Mouse (Mus musculus): Measurements from ENCODE around the gene Trim41.

Gene Trim41

DNA sequence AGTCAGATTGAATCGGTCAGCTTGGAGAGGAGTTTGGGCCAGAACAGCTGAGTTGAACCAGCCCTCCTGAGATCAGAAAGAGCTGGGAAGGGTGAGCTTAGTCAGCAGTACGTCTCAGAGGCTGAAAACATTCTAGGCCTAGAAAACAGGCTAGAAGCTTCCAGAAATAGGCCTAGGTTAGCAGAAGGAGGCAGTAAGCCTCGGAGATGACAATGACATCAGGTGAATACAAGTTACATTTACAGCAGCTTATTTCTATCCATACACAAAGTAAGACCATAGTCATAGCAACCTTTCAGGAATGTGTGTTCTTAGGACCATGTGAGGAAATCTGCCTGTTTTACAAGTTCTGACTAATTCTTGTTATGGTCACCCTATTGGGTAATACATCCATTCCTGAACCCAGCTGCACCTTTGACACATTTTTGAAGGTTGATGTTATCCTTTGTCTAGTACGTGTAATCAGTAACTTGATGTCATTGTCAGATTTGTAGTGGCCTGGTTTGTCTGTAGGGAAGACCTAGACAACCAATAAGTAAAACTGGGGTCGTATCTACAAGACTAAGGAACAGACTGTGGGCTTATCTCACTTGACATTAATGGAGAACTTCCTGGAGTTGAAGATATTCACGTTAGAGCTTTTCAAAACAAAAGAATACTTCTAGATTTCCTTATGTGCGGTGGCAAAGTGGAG, 2.6 kb upstream of the Trim41 start:
- in situ Hi-C loops (cut with MboI, MseI), result loop anchor here (5.0 kb wide), 1 partner anchor 33 kb away; no protein-coding TSS in a partner anchor

DNA sequence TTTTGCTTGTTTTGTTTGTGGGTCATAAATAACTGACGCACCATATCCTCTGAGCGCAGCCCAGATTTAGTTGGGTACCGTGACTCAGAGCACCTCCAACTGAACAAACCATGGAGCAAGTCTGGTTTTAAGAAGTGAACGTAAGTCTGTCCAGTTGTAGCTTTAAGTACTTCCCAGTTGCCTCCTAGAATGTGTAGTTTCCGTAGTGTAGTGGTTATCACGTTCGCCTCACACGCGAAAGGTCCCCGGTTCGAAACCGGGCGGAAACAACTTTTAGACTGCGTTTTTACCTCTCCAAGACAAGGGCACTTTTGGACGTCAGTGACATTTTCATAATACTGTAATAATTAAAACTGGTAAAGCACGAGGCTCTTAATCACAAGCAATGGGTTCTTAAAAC, 1.2 kb upstream of the Trim41 start:
- in situ Hi-C loops (cut with MboI, MseI), result loop anchor here (5.0 kb wide), 1 partner anchor 34 kb away; no protein-coding TSS in a partner anchor

DNA sequence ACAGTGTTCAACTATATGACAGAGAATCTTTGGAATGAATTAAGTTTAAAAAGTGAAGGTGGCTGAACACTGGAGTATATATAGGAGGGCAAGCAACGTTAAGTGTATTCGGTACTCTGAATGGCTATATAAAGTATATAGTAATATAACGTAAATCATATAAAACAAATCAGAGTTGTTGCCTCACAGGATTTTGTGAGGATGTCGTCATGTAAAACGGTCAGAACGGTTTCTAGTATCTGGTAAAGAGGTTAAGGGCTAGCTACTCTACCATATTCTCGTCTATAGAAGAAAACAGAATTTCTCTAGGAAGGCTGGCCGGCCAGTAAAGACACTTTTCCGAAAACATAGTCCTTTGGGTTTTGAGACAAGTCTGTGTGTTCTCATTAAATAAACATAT, 641 bp upstream of the Trim41 start:
- in situ Hi-C loops (cut with MboI, MseI), result loop anchor here (5.0 kb wide), 1 partner anchor 35 kb away; no protein-coding TSS in a partner anchor

DNA sequence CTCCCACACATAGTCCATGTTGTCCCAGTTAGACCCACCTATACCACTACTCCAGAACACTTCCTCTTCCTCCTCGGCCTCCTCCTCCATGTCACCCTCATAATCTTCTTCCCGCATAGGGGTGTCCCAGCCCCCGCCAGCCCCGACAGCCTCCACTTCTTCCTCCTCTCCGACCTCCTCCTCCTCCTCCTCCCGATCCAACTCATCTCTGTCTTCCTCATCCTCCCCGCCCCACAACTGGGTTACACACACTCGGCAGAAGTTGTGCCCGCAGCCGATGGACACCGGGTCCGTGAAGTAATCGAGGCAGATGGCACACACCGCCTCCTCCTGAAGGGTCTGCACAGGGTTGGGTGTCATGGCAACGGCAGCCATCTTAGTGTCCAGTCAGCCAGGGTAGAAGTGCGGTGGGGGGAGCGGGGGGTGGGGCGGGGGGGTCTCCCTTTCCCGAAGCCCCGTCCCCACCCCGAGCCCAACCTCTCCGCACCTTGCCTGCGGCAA, 822 bp downstream of the Trim41 start:
- in situ Hi-C loops (cut with MboI, MseI), result loop anchor here (5.0 kb wide), 1 partner anchor 36 kb away; no protein-coding TSS in a partner anchor

DNA sequence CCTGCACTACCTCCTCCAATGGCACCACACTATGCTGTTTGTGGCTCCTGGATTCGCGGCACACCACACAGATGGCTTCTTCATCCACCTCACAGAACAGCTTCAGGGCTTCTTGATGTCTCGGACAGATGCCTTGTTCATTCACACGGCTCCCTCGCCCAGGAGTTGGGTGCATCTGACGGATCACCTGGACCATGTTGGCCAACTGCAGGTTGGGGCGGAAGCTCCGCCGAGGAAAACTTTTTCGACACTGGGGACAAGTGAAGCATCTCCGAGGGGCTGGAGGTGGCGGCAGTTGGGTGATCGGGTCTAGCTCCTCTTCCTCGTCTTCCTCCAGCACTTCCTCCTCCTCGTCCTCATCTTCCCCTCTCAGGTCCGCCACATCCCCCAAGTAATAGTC, 1.3 kb downstream of the Trim41 start:
- in situ Hi-C loops (cut with MboI, MseI), result loop anchor here (5.0 kb wide), 1 partner anchor 36 kb away; no protein-coding TSS in a partner anchor

DNA sequence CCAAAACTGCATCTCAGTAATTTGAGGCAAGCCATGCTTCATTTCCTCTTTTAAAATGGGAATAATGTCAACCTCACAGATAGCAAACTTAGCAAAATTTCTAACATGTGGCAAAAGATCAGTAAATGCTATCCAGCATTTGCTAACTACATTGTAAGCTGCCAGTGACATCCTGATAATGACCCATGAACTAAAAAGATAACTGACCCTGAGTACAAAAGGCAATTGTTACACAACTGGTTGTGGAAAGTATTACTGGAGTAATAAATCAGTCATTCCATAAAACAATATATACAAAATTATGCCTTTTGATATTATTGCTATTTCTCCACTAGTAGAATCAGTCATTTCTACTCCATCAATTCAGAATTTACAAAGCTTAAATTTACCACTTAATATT, 3.4 kb downstream of the Trim41 start:
- in situ Hi-C loops (cut with MboI, MseI), result no loop called here

DNA sequence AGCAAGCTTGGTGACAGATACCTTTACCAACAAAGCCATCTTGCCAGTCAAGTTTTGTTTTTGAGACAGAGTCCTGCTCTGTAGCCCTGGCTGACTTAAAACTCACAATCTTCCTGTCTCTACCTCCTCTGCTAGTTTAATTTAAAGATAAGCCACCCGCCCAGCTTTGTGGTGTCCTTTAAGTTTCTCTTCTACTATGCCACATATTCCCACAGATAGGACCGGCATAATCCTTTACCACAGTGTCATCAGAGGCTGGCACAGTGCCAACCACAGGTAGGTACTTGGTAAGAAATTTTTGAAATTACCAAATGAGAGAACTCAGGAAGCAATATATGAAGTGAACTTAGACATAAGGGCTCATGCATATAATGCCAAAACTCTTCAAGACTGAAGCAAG, 7.0 kb downstream of the Trim41 start:
- in situ Hi-C loops (cut with MboI, MseI), result no loop called here

DNA sequence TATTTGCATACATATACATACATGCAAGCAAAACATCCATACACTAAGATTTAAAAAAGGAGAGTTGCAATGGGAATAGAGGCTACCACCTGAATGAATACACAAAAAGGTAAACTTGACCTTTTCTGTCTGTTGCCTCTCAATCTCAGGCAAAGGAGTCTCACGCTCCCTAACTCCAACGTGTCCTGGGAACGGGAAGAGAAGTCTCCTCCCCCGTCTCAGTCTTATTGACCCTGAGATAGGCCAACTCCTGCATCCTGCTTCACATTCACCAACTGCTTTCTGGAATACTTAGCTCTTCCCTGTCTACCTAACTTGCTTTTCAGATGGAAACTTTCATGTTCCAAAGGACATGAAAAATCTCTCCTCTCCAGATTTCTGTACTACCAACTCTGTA, 7.7 kb downstream of the Trim41 start:
- in situ Hi-C loops (cut with MboI, MseI), result loop anchor here (10.0 kb wide), 1 partner anchor 285 kb away; no protein-coding TSS in a partner anchor

DNA sequence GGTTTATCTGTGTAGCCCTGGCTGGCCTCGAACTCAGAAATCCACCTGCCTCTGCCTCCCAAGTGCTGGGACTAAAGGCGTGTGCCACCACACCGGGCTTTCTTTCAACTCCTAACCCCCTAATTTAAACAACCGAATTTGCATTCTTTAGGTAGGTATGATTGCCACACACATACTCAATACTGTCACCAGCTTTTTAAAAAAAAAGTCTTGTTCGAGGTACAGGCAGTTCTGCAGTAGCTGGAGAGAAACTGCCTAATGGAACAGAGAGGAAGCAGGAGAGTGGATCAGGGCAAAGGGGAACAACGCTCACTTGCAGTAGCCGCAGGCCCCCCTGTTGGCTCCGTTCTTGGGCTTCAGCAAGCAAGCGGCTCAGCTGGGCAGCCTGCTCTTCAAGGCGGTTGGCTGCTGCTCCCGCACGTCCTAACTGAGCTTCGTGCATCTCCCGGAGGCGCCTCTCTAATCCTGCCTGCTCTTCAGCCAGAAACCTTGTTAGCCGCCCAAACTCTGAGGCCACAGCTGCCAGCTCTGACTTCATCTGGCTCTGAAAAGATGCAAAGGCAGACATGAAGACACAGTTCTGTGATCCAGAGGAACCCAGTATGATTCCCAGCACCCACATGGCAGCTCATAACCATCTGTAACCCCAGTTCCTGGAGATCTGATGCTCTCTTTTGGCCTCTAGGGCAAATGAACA, 8.3 kb downstream of the Trim41 start:
- in situ Hi-C loops (cut with MboI, MseI), result loop anchor here (10.0 kb wide), 1 partner anchor 286 kb away; no protein-coding TSS in a partner anchor

DNA sequence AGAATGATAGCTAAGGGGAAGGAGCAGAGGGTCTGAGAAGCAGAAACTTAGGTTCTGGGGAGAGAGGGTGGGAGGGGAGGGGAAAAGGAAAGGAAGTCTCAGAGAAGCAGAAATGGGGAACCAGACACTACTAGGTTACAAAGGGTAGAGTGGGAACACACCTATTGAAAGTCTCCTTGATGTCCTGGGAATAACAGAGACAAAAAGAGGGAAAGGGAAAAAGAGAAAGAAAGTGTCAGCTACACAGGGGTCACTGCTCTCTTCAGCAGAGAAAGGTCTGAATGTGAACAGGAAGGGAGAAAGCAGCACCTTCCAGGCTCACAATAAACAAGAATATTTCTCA, 8.9 kb downstream of the Trim41 start:
- in situ Hi-C loops (cut with MboI, MseI), result loop anchor here (10.0 kb wide), 1 partner anchor 287 kb away; no protein-coding TSS in a partner anchor

DNA sequence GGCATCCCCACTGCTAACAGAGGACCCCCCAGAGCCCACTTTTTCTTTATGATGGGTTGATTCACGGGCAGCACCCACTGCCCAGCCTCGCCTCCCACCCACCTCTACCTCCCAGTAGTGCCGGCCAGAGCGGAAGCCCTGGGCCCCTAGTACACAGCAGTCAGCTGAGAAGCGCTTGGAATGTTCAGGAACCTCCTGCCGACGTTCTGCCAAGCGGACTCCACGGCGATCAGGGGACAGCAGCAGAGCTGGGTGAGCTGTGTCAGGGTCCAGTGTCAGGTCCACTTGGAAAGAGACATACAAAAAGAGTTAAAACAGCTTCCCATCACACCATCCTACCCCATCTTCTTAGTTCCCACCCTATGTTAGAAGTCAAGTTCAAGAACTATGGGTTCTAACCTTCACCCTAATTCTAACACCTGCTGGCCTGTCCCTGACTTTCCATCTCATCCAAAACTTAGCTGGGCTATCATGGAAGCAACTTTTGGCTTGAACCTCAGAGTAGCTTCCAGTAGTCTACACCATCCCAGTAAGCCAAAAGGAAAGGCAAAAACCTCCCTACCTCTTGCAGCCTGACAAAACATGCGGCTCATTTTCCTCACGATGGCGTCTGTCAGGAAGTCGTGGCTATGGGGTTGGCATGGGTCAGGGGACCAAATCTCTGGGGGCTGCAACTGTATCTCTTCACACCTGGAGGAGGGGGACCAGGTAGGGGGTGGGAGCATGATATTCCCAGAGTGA, 9.4 kb downstream of the Trim41 start:
- in situ Hi-C loops (cut with MboI, MseI), result loop anchor here (10.0 kb wide), 1 partner anchor 287 kb away; no protein-coding TSS in a partner anchor

DNA sequence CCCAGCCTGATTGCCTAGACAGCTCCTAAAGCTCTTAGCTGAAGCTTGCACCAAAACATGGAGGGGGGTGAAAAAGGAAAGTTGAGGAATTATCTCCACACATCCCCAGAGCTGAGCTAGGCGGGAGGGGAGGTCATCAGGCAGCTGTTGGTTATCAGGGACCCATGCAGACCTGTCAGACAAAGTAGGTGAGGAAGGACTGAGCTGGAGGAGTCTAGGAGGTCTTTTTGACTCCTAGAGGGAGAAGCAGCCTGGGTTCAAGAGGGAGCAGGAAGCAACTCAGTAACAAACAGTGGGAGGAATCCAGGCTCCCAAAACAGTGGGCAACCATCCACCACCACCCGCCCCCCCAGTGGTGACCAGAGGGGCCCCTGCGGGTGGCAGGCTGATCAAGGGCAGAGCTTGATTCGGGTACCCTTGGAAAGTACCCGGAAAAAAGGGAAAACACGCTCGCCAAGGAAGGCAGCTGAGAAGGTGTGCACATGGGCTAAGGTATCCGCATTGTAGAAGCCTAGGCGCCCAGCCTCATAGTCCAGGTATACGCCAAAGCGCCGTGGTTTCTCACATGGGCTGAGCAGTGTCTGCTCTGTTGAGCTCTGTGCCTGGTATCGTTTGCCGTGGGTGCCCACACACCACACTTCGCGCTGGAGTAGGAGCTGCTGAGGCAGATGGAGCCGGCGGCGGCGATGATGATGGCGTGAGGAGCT, 10.1 kb downstream of the Trim41 start:
- in situ Hi-C loops (cut with MboI, MseI), result loop anchor here (10.0 kb wide), 1 partner anchor 288 kb away; no protein-coding TSS in a partner anchor

DNA sequence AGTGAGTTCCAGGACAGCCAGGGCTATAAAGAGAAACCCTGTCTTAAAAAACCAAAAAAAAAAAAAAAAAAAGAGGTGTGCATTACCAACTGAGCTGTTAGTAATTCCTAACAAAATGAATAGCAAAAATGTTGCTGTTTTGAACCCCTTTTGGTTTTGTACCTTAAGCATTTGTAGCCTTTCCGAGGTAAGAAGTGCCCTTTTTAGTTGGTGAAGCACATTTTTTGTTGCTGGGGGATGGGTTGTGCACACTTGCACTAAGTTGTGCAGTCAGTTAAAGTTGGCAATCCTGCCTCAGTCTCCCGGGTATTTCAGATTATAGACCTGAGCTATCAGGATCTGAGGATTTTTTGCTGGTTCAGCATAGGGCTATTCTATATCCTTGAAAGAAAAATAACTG, 12.2 kb downstream of the Trim41 start:
- in situ Hi-C loops (cut with MboI, MseI), result loop anchor here (10.0 kb wide), 1 partner anchor 290 kb away; no protein-coding TSS in a partner anchor

DNA sequence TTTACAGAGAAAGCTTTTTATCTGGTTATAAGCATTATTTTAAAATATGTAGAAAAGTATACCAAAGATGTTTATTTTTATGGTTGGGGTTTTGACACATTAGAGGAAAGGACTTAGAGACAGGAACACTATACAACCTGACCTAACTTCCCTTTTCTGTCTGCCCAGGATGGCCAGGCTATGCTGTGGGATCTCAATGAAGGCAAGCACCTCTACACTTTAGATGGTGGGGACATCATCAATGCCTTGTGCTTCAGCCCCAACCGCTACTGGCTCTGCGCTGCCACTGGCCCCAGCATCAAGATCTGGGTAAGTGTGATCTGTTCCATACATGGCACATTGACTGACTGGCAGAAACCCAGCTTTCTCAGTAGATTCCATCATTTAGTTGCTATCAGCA, 13.2 kb downstream of the Trim41 start:
- in situ Hi-C loops (cut with MboI, MseI), result loop anchor here (10.0 kb wide), 1 partner anchor 291 kb away; no protein-coding TSS in a partner anchor

DNA sequence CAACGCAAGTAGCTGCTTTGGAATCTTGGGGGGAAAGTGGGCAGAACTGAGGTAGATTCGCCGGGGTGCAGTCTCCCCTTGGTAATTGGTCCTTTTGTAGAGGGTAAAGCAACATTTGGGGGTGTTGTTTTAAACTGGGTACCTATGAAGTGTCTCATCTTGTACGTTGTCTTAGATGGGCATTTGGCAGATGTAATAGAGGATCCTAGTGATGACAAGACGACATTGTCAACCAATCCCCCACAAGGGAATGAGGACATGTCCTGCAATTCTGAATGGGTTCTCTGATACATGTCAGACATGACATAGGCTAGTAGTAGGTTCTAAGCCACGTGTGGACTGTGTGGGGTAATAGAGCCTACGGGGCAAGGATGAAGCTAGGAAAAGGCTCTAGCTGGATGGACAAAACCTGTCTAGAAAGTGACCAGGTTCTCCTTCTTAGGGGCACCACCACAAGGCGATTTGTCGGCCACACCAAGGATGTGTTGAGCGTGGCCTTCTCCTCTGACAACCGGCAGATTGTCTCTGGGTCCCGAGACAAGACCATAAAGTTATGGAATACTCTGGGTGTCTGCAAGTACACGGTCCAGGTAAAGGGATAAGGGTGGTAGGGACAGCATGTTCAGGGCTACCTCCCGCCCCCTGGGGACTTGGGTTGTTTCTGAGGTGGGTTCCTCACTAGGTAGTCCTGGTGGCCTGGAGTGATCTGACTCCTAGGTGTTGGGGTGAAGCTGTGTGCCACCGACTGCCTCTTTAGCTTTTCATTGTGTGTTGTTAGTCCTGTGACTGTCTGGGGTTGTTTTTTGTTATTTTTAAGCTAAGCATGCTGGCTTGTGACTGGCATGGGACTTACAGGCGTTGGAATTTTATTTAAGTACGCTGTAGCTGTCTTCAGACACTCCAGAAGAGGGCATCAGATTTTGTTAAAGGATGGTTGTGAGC, 15.1 kb downstream of the Trim41 start:
- in situ Hi-C loops (cut with MboI, MseI), result loop anchor here (10.0 kb wide), 1 partner anchor 293 kb away; no protein-coding TSS in a partner anchor

DNA sequence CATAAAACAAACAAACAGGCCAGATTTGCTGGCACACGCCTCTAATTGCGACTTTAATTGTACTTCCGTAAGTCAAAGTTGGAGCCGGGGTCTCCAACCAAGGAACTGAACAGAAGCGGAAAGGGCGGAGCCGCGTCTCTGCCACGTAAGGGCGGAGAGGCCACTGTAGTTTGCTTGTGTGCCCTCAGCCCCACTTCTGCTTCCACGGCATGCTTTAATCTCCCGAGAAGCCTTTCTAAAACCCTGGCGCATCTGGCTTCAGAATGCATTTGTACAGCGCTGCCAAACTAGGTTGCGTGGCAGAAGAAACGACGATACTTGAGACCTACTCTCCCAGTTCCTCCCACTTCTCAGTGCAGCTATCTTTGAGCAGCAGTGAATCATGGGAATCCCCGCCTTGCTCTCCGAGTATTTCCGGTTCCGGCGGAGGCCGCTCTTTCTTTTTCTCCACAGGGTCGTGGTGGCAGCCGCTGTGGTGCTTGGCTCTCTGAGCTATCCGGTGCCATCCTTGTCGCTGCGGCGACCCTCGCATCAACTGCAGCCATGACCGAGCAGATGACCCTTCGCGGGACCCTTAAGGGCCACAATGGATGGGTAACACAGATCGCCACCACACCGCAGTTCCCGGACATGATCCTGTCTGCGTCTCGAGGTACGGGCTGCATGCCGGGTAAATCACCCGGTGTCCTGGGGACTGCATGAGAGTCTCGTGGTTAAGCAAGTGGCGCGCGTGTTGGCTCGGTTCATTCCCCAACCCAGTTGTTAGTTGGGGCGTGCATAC, 17.0 kb downstream of the Trim41 start, which contains the start of gene Rack1:
Gene Rack1 (plus strand): TSS at position 412 of the 781 bp plus-strand sequence.
- in situ Hi-C loops (cut with MboI, MseI), result loop anchor here (10.0 kb wide), 1 partner anchor 295 kb away; no protein-coding TSS in a partner anchor

DNA sequence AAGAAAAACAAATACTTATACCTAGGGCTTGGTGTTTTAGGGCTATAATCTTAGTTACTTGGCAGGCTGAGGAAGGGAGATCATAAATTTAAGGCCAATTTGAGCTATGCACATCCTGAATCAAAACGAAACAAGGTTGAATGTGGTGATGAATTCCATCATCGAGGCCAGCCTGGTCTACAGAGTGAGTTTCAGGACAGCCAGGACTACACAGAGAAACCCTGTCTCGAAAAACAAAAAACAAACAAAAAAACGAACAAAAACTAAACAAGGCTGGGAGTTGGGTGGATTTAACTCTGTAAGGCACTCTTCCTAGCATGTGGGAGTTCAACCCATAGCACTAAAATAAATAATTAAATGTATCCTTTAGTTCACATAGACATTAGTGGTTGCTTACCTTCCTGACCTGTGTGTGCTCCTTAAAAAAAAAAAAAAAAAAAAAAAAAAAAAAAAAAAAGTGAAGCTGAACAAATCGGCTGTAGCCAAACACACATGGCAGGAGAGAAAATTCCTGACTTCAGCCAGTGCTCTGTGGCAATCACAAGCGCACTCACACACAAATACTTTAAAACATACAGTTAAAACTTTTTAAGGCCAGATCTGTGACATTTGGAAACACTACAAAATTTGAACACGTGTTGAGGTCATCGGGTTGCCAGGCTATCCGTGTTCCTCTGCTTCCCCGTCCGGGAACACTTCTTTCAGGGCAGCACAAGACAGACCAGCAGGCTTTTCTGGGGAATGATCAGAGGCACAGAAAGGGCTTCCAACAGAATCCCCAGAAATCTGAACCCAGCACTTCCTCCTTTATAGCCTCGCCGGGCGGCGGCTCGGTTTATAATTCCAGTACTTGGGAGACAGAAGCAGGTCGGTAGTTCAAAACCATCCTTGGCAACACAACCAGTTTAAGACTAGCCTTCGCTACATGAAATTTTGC, 17.9 kb downstream of the Trim41 start:
- in situ Hi-C loops (cut with MboI, MseI), result no loop called here

DNA sequence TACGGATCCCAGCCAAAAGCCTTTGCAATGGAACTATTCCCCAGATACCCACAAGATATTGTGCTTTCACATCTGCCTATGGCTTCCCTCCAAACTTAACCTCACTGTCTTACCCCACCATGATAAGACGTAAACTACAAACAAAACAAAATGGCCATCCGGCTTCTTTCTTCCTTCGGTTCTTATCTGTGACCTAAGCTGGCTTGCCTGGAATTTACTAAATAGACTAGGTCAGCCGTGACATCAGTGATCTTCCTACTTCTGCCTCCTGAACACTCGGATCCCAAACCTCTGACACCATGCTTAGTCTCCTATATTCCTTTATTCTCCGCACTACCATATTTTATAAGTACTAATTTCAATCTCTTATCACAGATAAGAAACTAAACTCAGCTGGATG, 18.8 kb downstream of the Trim41 start:
- in situ Hi-C loops (cut with MboI, MseI), result no loop called here
